Mouse (Mus musculus) small intestine, adult 2 months (tissue): ENCODE data around the gene Dsn1. TPM values are rescaled to one million over a fixed set of nuclear protein-coding genes. Genes with fewer than 3 reads are reported as not detected.

Experiments
- H3K27ac ChIP-seq: fragments of 200-500 bp; 2 replicates; pipeline ENCODE4 v1.5.1; 2012; ENCODE audit warnings: low read depth, low read length, control low read depth, inconsistent platforms; ENCODE audit not compliant: insufficient read depth
- H3K27me3 ChIP-seq: fragments of 200-500 bp; 2 replicates; pipeline ENCODE4 v1.6.1; 2012; ENCODE audit warnings: mild to moderate bottlenecking, moderate library complexity, low read length, inconsistent platforms; ENCODE audit not compliant: control insufficient read depth, insufficient read depth
- H3K36me3 ChIP-seq: fragments of 200-500 bp; 2 replicates; pipeline ENCODE4 v1.6.1; 2012; ENCODE audit warnings: mild to moderate bottlenecking, low read length, control low read depth, inconsistent platforms; ENCODE audit not compliant: control insufficient read depth, insufficient read depth
- H3K4me1 ChIP-seq: fragments of 200-500 bp; 2 replicates; pipeline ENCODE4 v1.6.1; 2012; ENCODE audit warnings: low read length, inconsistent platforms, mixed read lengths; ENCODE audit not compliant: control insufficient read depth, insufficient read depth, insufficient read length
- H3K4me3 ChIP-seq: fragments of 200-500 bp; 2 replicates; pipeline ENCODE4 v1.5.1; 2012; ENCODE audit warnings: low read depth, mild to moderate bottlenecking, control low read depth, inconsistent platforms, low read length, moderate library complexity
- CTCF ChIP-seq: fragments of 200-500 bp; IDR thresholded peaks from 2 replicates; pipeline ENCODE4 v1.5.1; 2012; ENCODE audit warnings: low read depth, mild to moderate bottlenecking, control low read depth, inconsistent platforms, low read length, moderate library complexity, mixed read lengths; ENCODE audit not compliant: insufficient replicate concordance, insufficient read length; ENCODE audit errors: extremely low read depth
- POLR2A ChIP-seq: fragments of 200-500 bp; IDR thresholded peaks from 2 replicates; pipeline ENCODE4 v1.6.1; 2012; ENCODE audit warnings: low read depth, mild to moderate bottlenecking, control low read depth, inconsistent platforms, low read length, moderate library complexity
- WGBS: fragments of 180-500 bp; shearing (Covaris S2); methylation state at CpG from one replicate; pipeline ENCODE4 v1.1.7; 2018; 5-methylcytosine and 5-hydroxymethylcytosine counted together
- polyA plus RNA-seq: library from polyadenylated mRNA; depleted of rRNA; stranded (reverse); fragments of >200 nt; gene quantifications from 2 replicates; pipeline ENCODE4 v1.2.3, GENCODE M21; 2012

Dsn1 gene
- polyA plus RNA-seq, 1 experiment, result 1.1 TPM

DNA sequence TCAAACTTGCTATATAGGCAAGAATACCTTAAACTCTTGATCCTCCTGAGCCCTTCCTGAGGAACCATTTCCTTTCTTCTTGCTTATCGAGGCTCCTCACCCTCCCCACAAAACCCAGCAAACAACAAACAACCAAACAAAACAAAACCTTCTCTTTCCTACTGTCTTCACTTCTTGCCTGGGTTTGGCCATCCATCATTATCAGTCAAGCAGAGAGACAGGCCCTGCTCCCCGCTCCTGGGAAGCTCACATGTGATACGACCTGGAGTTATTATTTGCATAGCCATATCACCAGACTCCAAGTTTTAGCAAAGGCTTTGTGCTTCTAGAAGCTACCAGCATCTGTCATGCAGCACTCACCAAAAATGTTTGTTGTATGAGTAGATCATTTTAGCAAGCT, 19.6 kb downstream of the Dsn1 start:
- 61% methylated on average over 3 of the region's 3 CpGs for WGBS
- Histone ChIP-seq H3K4me1 (peaks cover 6% of the 10 kb centered on the region; the same call in 1 of the 2 replicates), H3K36me3 (no peaks in the 10 kb centered on the region), H3K27ac (no peak overlapping the region), H3K4me3 (no peak overlapping the region), H3K27me3 (no peaks in the 10 kb centered on the region)
- no peak for TF ChIP-seq POLR2A
- no peak for TF ChIP-seq CTCF

DNA sequence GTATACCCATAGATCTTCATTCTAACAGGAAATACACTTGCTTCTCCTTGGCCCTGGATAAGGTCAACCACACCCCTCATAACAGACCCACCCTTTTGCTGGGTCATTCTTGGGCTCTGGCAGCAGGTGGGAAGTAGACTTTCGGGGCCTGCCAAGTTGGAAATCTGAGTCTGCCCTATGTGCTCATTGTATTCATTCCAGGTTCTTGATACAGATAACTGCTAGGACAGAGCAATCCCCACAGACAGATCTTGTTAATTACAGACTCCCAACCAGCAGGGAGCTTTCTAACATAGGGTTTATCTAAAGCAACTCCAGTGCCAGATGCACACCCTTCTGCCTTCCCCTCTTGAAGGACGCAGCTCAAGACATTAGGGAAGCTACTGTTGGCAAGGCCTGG, 24.1 kb downstream of the Dsn1 start:
- Histone ChIP-seq H3K36me3 (no peaks in the 10 kb centered on the region), H3K27ac (peak overlapping the region; percentile 78), H3K4me3 (no peak overlapping the region), H3K27me3 (no peaks in the 10 kb centered on the region), H3K4me1 (peaks cover 7% of the 10 kb centered on the region; the same call in 1 of the 2 replicates)
- 12% methylated on average over 2 of the region's 2 CpGs for WGBS
- TF ChIP-seq POLR2A (no peak), CTCF (no peak)

DNA sequence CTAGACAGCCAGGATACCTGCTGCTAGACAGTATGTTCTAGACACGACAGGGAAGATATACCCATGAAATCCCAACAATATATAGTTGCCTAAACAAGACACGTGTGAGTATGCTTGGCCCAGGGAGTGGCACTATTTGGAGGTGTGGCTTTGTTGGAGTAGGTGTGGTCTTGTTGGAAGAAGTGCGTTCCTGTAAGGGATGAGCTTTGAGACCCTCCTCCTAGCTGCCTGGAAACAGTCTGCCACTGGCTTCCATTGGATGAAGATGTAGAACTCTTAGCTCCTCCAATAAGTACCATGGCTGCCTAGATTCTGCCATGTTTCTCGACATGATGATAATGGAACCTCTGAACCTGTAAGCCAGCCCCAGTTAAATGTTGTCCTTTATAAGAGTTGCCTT, 25.7 kb downstream of the Dsn1 start:
- no peaks in the 10 kb centered on the region for H3K27me3 ChIP-seq
- 0 out of 2 replicates have a peak, but pooled peaks cover 1% of the 10 kb centered on the region for H3K36me3 ChIP-seq
- no peak overlapping the region for H3K4me3 ChIP-seq
- 71% methylated on average over 4 of the region's 4 CpGs for WGBS
- no peak for TF ChIP-seq CTCF
- no peak for TF ChIP-seq POLR2A
- H3K27ac ChIP-seq, result no peak overlapping the region
- H3K4me1 ChIP-seq, result peaks cover 7% of the 10 kb centered on the region; the same call in 1 of the 2 replicates

GRCm38 (mm10) chr2:156980059-156980458, 26.9 kb downstream of the Dsn1 start:
- 85% methylated on average over 2 of the region's 2 CpGs for WGBS
- Histone ChIP-seq H3K36me3 (0 out of 2 replicates have a peak, but pooled peaks cover 4% of the 10 kb centered on the region), H3K4me1 (peaks cover 7% of the 10 kb centered on the region; the same call in 1 of the 2 replicates), H3K4me3 (no peak overlapping the region), H3K27ac (no peak overlapping the region), H3K27me3 (no peaks in the 10 kb centered on the region)
- TF ChIP-seq POLR2A (no peak), CTCF (no peak)

DNA sequence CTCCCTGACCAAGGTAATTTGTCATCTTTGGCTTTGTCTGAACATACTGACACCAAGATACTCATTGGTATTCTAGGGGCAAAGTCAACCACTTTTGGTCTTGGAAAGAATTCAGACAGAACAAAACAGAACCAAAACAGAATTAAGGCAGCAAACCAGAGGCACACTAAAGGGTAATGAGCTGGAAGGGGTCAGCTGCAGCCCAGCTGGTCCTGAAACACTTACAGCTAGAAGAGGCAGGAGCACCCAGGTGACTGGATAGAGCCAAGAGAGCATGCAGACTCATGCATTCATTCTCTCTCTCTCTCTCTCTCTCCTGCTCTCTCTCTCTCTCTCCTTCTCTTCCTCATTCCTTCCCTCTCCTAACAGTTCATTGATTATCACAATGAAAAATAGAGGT, 30.2 kb downstream of the Dsn1 start:
- Histone ChIP-seq H3K27me3 (no peaks in the 10 kb centered on the region), H3K4me1 (peaks cover 2% of the 10 kb centered on the region; the same call in 1 of the 2 replicates), H3K36me3 (peaks cover 5% of the 10 kb centered on the region; the same call in 1 of the 2 replicates), H3K4me3 (no peak overlapping the region), H3K27ac (no peak overlapping the region)
- no peak for TF ChIP-seq CTCF
- TF ChIP-seq POLR2A, result no peak

GRCm38 (mm10) chr2:156974967-156975366, 32.0 kb downstream of the Dsn1 start:
- H3K4me1 ChIP-seq, result no peaks in the 10 kb centered on the region
- 64% methylated on average over 2 of the region's 2 CpGs for WGBS
- H3K27me3 ChIP-seq, result no peaks in the 10 kb centered on the region
- TF ChIP-seq CTCF (no peak), POLR2A (no peak)
- H3K4me3 ChIP-seq, result no peak overlapping the region
- no peak overlapping the region for H3K27ac ChIP-seq
- peaks cover 5% of the 10 kb centered on the region; the same call in 1 of the 2 replicates for H3K36me3 ChIP-seq

DNA sequence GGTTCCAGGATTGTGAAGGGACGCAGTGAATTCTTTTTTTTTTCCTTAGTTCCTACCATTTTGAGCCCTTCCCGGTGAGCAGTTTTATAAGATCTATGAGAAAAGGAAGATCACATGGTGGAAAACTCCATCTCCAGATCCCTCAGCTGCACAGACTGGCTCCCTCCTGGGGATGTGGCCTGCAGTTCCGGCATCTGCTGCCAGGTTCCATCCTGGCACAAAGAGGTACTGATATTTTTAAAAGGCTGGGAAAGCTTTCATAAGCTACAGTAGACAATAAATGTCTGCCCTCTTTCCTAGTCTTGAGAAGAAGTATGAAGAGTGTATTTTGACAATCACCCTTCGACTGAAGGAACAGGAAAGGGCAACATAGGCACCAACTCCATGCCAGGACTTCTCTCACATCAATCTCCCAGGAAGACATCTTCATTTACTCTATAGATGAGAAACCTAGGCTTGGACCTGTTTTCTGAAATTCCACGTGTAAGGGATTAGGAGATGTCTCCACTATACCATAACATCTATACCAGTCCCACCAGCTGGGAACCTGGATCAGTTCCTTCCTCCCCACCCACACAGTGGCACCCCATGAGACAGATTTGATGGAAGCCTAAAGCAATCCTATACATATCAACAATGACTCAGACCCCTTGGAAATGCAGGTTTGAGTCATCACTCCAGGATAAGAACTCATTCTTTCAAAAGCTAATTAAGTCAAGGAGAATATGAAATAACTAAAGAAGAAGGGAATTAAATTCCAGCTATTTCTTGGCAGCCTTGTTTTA, 33.4 kb downstream of the Dsn1 start:
- no peaks in the 10 kb centered on the region for H3K27me3 ChIP-seq
- no peak for TF ChIP-seq CTCF
- no peak for TF ChIP-seq POLR2A
- H3K4me1 ChIP-seq, result no peaks in the 10 kb centered on the region; the same call in 1 of the 2 replicates
- H3K27ac ChIP-seq, result no peak overlapping the region
- no peak overlapping the region for H3K4me3 ChIP-seq
- peaks cover 7% of the 10 kb centered on the region; the same call in 1 of the 2 replicates for H3K36me3 ChIP-seq
- 85% methylated on average over 5 of the region's 5 CpGs for WGBS

DNA sequence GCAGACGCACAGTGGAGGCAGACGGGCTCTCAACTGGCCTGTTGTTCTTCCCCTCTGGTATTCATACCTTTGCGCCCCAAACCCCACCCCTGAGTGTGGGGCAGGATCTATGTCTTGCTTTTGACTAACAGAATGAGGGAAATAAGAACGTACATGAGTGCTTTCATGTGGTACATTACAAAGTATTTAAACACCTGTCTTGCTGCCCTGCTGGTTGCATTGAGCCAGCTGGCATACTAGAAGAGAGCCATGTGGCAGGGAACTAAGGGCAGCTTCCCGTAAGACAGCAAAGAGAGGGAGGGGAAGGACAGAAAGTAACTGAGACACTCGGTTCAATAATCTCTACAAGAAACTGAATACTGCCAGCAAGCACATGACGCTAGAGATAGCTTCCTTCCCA, 36.7 kb downstream of the Dsn1 start:
- WGBS, result 70% methylated on average over 7 of the region's 7 CpGs
- Histone ChIP-seq H3K27ac (no peak overlapping the region), H3K36me3 (peaks cover 6% of the 10 kb centered on the region), H3K4me3 (no peak overlapping the region), H3K27me3 (no peaks in the 10 kb centered on the region), H3K4me1 (peaks cover 3% of the 10 kb centered on the region; the same call in 1 of the 2 replicates)
- TF ChIP-seq CTCF (no peak), POLR2A (no peak)
